Mouse (Mus musculus) thymus, postnatal 4 days (tissue): ENCODE data around the gene Nrcam.
"Not testable (repeated sequence)": the region's sequence is repeated elsewhere in the genome, so short reads cannot be mapped to it uniquely, and the experiment has no call there.

ENCODE experiments used
- DNase-seq: peaks from one replicate; pipeline ENCODE4 v3.0.0; 2021

Nrcam gene

GRCm38 (mm10) chr12:44328381-44329315, at the start of gene Nrcam:
TSS of gene Nrcam (plus strand) at chr12:44328885.
- DNase-seq, result peak; percentile 36

GRCm38 (mm10) chr12:44280147-44280546, 48.5 kb upstream of the Nrcam start:
- DNase-seq, result not testable (repeated sequence)

- no peak for DNase-seq
These were observed 47.2 kb upstream of the Nrcam start for GRCm38 (mm10) chr12:44281534-44281933.

- DNase-seq, result no peak
These were observed 45.3 kb upstream of the Nrcam start for GRCm38 (mm10) chr12:44283378-44283777.

GRCm38 (mm10) chr12:44286992-44287391, 41.7 kb upstream of the Nrcam start:
- DNase-seq, result no peak

GRCm38 (mm10) chr12:44292281-44292680, 36.4 kb upstream of the Nrcam start:
- peak; percentile 77 for DNase-seq

GRCm38 (mm10) chr12:44300793-44301192, 27.9 kb upstream of the Nrcam start:
- no peak for DNase-seq

GRCm38 (mm10) chr12:44304012-44304411, 24.7 kb upstream of the Nrcam start:
- no peak for DNase-seq

- no peak for DNase-seq
These were observed 23.8 kb upstream of the Nrcam start for GRCm38 (mm10) chr12:44304869-44305268.

- DNase-seq, result no peak
These were observed 20.5 kb upstream of the Nrcam start for GRCm38 (mm10) chr12:44308221-44308620.

- no peak for DNase-seq
These were observed 13.5 kb upstream of the Nrcam start for GRCm38 (mm10) chr12:44315212-44315611.

- DNase-seq, result no peak
These were observed 3.6 kb upstream of the Nrcam start for GRCm38 (mm10) chr12:44325091-44325490.

- DNase-seq, result peak; percentile 7
These were observed 1.2 kb upstream of the Nrcam start for GRCm38 (mm10) chr12:44327452-44327851.

- DNase-seq, result peak; percentile 25
These were observed 881 bp downstream of the Nrcam start for GRCm38 (mm10) chr12:44329316-44330215.

GRCm38 (mm10) chr12:44330216-44330719, 1.6 kb downstream of the Nrcam start:
- DNase-seq, result no peak

GRCm38 (mm10) chr12:44337136-44337640, 8.5 kb downstream of the Nrcam start:
- DNase-seq, result no peak

- no peak for DNase-seq
These were observed 9.5 kb downstream of the Nrcam start for GRCm38 (mm10) chr12:44338195-44338622.

GRCm38 (mm10) chr12:44344075-44344474, 15.4 kb downstream of the Nrcam start:
- DNase-seq, result no peak

- no peak for DNase-seq
These were observed 16.6 kb downstream of the Nrcam start for GRCm38 (mm10) chr12:44345251-44345650.

GRCm38 (mm10) chr12:44346143-44346542, 17.5 kb downstream of the Nrcam start:
- DNase-seq, result no peak

GRCm38 (mm10) chr12:44355116-44355515, 26.4 kb downstream of the Nrcam start:
- no peak for DNase-seq

GRCm38 (mm10) chr12:44357460-44357859, 28.8 kb downstream of the Nrcam start:
- no peak for DNase-seq

GRCm38 (mm10) chr12:44357881-44358280, 29.2 kb downstream of the Nrcam start:
- no peak for DNase-seq
